Mouse (Mus musculus): ENCODE data around the gene Hist1h4d. TPM values are rescaled to one million over a fixed set of nuclear protein-coding genes. Genes with fewer than 3 reads are reported as not detected.
"Not testable (repeated sequence)": the region's sequence is repeated elsewhere in the genome, so short reads cannot be mapped to it uniquely, and the experiment has no call there.

Gene Hist1h4d
- polyA plus RNA-seq, 1 experiment from 2014 or later: 49.0 TPM

DNA sequence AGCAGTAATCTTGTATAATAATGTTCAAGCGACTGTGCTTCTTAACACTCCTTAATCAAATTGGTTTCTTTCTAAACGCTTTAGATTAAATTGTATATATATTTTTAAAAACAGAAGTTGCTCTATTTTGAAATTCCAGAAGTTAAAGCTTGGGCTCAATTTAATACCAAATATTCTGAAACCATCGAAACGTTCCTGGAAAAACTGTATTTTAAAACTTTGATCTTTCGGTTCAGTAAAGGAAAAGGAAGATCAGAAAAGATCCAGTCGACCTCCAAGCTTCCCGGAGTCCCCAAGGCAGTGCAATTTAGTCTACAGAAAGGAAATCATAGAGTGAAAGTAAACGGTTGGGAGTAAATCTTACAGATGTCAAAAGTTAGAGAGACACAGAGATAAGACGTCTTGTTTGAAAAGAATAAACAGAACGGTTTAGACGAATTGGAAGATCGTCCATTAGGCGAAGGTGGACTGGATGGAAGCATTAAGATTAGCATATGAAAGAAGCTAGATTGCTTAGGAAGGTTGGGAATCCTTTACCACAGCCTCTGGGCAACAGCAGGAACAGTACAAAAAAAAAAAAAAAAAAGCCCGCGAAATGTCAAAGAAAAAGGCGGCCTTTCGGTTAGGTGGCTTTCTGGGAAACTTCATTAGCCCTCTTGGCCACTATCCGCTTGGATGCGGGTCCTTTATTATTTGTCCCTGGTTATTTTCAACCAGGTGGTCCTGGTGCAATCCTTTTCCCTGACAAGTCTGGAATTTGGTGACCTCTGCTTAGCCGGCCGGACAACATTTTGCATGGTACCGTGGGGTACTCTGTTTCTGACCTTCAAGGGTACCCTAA is 4.9 kb downstream of the Hist1h4d start:
- Histone ChIP-seq H3K9me3 (ENCODE audit: control insufficient read depth, low read length) (no peaks in the 10 kb centered on the region), H3K9ac (ENCODE audit: low read length) (peak overlapping the region; percentile 87), H3K4me2 (ENCODE audit: low read length) (peak overlapping the region; percentile 91), H3K27me3 (ENCODE audit: control insufficient read depth, insufficient read depth, low read length) (no peaks in the 10 kb centered on the region), H3K27ac (replicated peaks in 1 of 2; ENCODE audit: control insufficient read depth in 1 of 2, insufficient read depth in 1 of 2, low read depth in 2 of 2, low read length in 2 of 2) (peak overlapping the region; percentile 87 to 95), H3K4me1 (ENCODE audit: control insufficient read depth in 2 of 2, insufficient read depth in 2 of 2, low read length in 2 of 2) (peaks cover 5 to 15% of the 10 kb centered on the region in 2 experiments), H3K36me3 (ENCODE audit: control insufficient read depth, insufficient read depth, low read length) (no peaks in the 10 kb centered on the region), H3K4me3 (ENCODE audit: control insufficient read depth in 1 of 2, insufficient read depth in 1 of 2, low read depth in 1 of 2, low read length in 2 of 2) (peak overlapping the region; percentile 23 to 49)
- WGBS: 3% methylated on average over 21 of the region's 22 CpGs
- no peak for ATAC-seq (ENCODE audit: insufficient number of reproducible peaks, insufficient read depth, low FRiP score, low read depth)

DNA sequence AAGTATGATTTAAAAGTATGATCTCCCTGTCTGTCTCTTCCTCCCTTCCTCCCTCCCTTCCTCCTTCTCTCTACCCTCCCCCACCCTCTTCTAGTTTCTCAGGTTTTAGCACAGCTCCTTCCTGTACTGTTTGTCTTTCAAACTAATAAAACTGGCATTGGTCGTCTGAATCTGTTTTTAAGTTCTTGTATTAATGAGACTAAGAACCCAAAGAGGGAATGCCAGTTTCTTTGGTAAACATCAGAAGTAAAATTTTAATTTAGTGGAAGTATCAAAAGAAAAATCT is 5.5 kb downstream of the Hist1h4d start:
- no peaks in the 10 kb centered on the region for H3K36me3 ChIP-seq (ENCODE audit: control insufficient read depth, insufficient read depth, low read length)
- H3K4me2 ChIP-seq (ENCODE audit: low read length): peak overlapping the region; percentile 91
- H3K4me3 ChIP-seq (ENCODE audit: control insufficient read depth in 1 of 2, insufficient read depth in 1 of 2, low read depth in 1 of 2, low read length in 2 of 2): peak overlapping the region; percentile 23 to 49
- ATAC-seq (ENCODE audit: insufficient number of reproducible peaks, insufficient read depth, low FRiP score, low read depth): no peak
- H3K9ac ChIP-seq (ENCODE audit: low read length): peak overlapping the region; percentile 76
- peak overlapping the region; percentile 87 to 95 for H3K27ac ChIP-seq (replicated peaks in 1 of 2; ENCODE audit: control insufficient read depth in 1 of 2, insufficient read depth in 1 of 2, low read depth in 2 of 2, low read length in 2 of 2)
- H3K9me3 ChIP-seq (ENCODE audit: control insufficient read depth, low read length): no peaks in the 10 kb centered on the region
- peaks cover 5 to 14% of the 10 kb centered on the region in 2 experiments for H3K4me1 ChIP-seq (ENCODE audit: control insufficient read depth in 2 of 2, insufficient read depth in 2 of 2, low read length in 2 of 2)
- whole genome bisulfite sequencing: 7% methylated on average over 1 of the region's 1 CpGs
- H3K27me3 ChIP-seq (ENCODE audit: control insufficient read depth, insufficient read depth, low read length): no peaks in the 10 kb centered on the region

- H3K4me2 ChIP-seq (ENCODE audit: low read length): no peak overlapping the region
- H3K27ac ChIP-seq (replicated peaks in 1 of 2; ENCODE audit: control insufficient read depth in 1 of 2, insufficient read depth in 1 of 2, low read depth in 2 of 2, low read length in 2 of 2): no peak overlapping the region
- H3K4me1 ChIP-seq (ENCODE audit: control insufficient read depth in 2 of 2, insufficient read depth in 2 of 2, low read length in 2 of 2): peaks cover 0 to 2% of the 10 kb centered on the region in 2 experiments; a peak in 1 of 4 replicates
- H3K9ac ChIP-seq (ENCODE audit: low read length): no peak overlapping the region
- WGBS: 89% methylated on average over 7 of the region's 7 CpGs
- no peaks in the 10 kb centered on the region for H3K36me3 ChIP-seq (ENCODE audit: control insufficient read depth, insufficient read depth, low read length)
- H3K4me3 ChIP-seq (ENCODE audit: control insufficient read depth in 1 of 2, insufficient read depth in 1 of 2, low read depth in 1 of 2, low read length in 2 of 2): no peak overlapping the region
- H3K27me3 ChIP-seq (ENCODE audit: control insufficient read depth, insufficient read depth, low read length): no peaks in the 10 kb centered on the region
- no peaks in the 10 kb centered on the region for H3K9me3 ChIP-seq (ENCODE audit: control insufficient read depth, low read length)
- no peak for ATAC-seq (ENCODE audit: insufficient number of reproducible peaks, insufficient read depth, low FRiP score, low read depth)
These were observed 9.8 kb downstream of the Hist1h4d start for GRCm38 (mm10) chr13:23591206-23591605.

GRCm38 (mm10) chr13:23591886-23592285 is 10.5 kb downstream of the Hist1h4d start:
- not testable (repeated sequence) for H3K36me3 ChIP-seq (ENCODE audit: control insufficient read depth, insufficient read depth, low read length)
- WGBS: 60% methylated on average over 7 of the region's 7 CpGs

DNA sequence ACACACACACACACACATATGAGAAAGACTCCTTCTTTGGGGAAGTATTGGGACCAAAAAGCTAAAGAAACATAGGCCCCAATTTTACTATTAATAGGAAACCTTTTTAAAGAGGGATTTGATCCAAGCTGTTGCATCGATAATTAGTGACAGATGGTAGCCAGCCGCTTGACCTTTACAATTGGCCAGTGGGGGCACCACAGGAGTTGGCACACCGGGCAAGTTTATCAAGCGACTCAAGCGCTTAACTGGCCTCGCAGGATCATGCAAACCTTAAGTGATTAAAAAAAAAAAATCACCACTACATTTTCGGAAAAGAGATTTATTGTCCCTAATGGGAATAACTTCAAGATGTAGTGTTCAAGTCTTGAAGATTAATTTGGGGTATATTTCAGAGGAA is 11.2 kb downstream of the Hist1h4d start:
- Histone ChIP-seq H3K27ac (replicated peaks in 1 of 2; ENCODE audit: control insufficient read depth in 1 of 2, insufficient read depth in 1 of 2, low read depth in 2 of 2, low read length in 2 of 2) (no peak overlapping the region), H3K9ac (ENCODE audit: low read length) (no peak overlapping the region), H3K36me3 (ENCODE audit: control insufficient read depth, insufficient read depth, low read length) (no peaks in the 10 kb centered on the region), H3K4me3 (ENCODE audit: control insufficient read depth in 1 of 2, insufficient read depth in 1 of 2, low read depth in 1 of 2, low read length in 2 of 2) (no peak overlapping the region), H3K4me2 (ENCODE audit: low read length) (no peak overlapping the region), H3K4me1 (ENCODE audit: control insufficient read depth in 2 of 2, insufficient read depth in 2 of 2, low read length in 2 of 2) (no peaks in the 10 kb centered on the region), H3K27me3 (ENCODE audit: control insufficient read depth, insufficient read depth, low read length) (no peaks in the 10 kb centered on the region), H3K9me3 (ENCODE audit: control insufficient read depth, low read length) (no peaks in the 10 kb centered on the region)
- no peak for ATAC-seq (ENCODE audit: insufficient number of reproducible peaks, insufficient read depth, low FRiP score, low read depth)
- 89% methylated on average over 7 of the region's 7 CpGs for WGBS

More at GRCm38 (mm10) chr13:23591886-23592285, 10.5 kb downstream of the Hist1h4d start:
- not testable (repeated sequence) for H3K27me3 ChIP-seq (ENCODE audit: control insufficient read depth, insufficient read depth, low read length); H3K9me3 ChIP-seq (ENCODE audit: control insufficient read depth, low read length); H3K4me2 ChIP-seq (ENCODE audit: low read length); H3K4me1 ChIP-seq (ENCODE audit: control insufficient read depth in 2 of 2, insufficient read depth in 2 of 2, low read length in 2 of 2); H3K4me3 ChIP-seq (ENCODE audit: control insufficient read depth in 1 of 2, insufficient read depth in 1 of 2, low read depth in 1 of 2, low read length in 2 of 2); H3K9ac ChIP-seq (ENCODE audit: low read length); ATAC-seq (ENCODE audit: insufficient number of reproducible peaks, insufficient read depth, low FRiP score, low read depth); H3K27ac ChIP-seq (replicated peaks in 1 of 2; ENCODE audit: control insufficient read depth in 1 of 2, insufficient read depth in 1 of 2, low read depth in 2 of 2, low read length in 2 of 2)

- peak overlapping the region; percentile 49 to 55; a peak in 3 of 4 replicates for H3K27ac ChIP-seq (replicated peaks in 1 of 2; ENCODE audit: control insufficient read depth in 1 of 2, insufficient read depth in 1 of 2, low read depth in 2 of 2, low read length in 2 of 2)
- 61% methylated on average over 5 of the region's 5 CpGs for WGBS
These were observed 11.8 kb downstream of the Hist1h4d start for GRCm38 (mm10) chr13:23593051-23593770.

GRCm38 (mm10) chr13:23595185-23595584 is 13.8 kb downstream of the Hist1h4d start:
- no peaks in the 10 kb centered on the region for H3K4me1 ChIP-seq (ENCODE audit: control insufficient read depth in 2 of 2, insufficient read depth in 2 of 2, low read length in 2 of 2)
- H3K27ac ChIP-seq (replicated peaks in 1 of 2; ENCODE audit: control insufficient read depth in 1 of 2, insufficient read depth in 1 of 2, low read depth in 2 of 2, low read length in 2 of 2): no peak overlapping the region
- H3K4me3 ChIP-seq (ENCODE audit: control insufficient read depth in 1 of 2, insufficient read depth in 1 of 2, low read depth in 1 of 2, low read length in 2 of 2): no peak overlapping the region
- no peaks in the 10 kb centered on the region for H3K36me3 ChIP-seq (ENCODE audit: control insufficient read depth, insufficient read depth, low read length)
- no peak overlapping the region for H3K4me2 ChIP-seq (ENCODE audit: low read length)
- no peaks in the 10 kb centered on the region for H3K27me3 ChIP-seq (ENCODE audit: control insufficient read depth, insufficient read depth, low read length)
- H3K9ac ChIP-seq (ENCODE audit: low read length): no peak overlapping the region
- no peaks in the 10 kb centered on the region for H3K9me3 ChIP-seq (ENCODE audit: control insufficient read depth, low read length)
- WGBS: 52% methylated on average over 2 of the region's 2 CpGs
- ATAC-seq (ENCODE audit: insufficient number of reproducible peaks, insufficient read depth, low FRiP score, low read depth): no peak

More at GRCm38 (mm10) chr13:23593051-23593770, 11.8 kb downstream of the Hist1h4d start:
- Histone ChIP-seq H3K27me3 (ENCODE audit: control insufficient read depth, insufficient read depth, low read length) (no peaks in the 10 kb centered on the region), H3K9ac (ENCODE audit: low read length) (no peak overlapping the region), H3K4me3 (ENCODE audit: control insufficient read depth in 1 of 2, insufficient read depth in 1 of 2, low read depth in 1 of 2, low read length in 2 of 2) (no peak overlapping the region), H3K4me2 (ENCODE audit: low read length) (no peak overlapping the region), H3K4me1 (ENCODE audit: control insufficient read depth in 2 of 2, insufficient read depth in 2 of 2, low read length in 2 of 2) (no peaks in the 10 kb centered on the region), H3K9me3 (ENCODE audit: control insufficient read depth, low read length) (no peaks in the 10 kb centered on the region), H3K36me3 (ENCODE audit: control insufficient read depth, insufficient read depth, low read length) (no peaks in the 10 kb centered on the region)
- ATAC-seq (ENCODE audit: insufficient number of reproducible peaks, insufficient read depth, low FRiP score, low read depth): no peak

All from heart, embryonic 14.5 days (tissue).